Mouse (Mus musculus): ENCODE results near the gene Foxp4.
A peak's percentile ranks its signal among the peaks of the same experiment; 100 is the strongest.

The Foxp4 gene

DNA sequence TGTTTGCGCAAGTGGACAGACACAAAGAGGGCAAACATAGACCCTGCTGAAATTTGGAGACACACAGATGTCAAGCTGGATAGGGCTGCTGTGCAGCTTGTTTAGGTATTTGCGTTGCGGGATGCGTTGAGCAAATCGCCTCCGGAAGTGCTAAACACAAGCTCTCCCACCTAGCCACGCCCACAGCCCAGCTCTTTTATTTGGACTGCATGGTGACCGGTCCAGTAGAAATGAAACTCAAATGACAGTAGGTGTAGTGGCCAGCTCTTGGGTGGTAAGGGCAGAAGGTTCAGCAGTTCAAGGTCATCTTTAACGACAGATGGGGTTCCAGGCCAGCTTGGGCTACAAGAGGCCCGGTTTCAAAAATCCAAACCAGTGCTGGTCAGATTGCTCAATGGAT lies 1.5 kb upstream of the Foxp4 start:
- no peak for DNase-seq

DNA sequence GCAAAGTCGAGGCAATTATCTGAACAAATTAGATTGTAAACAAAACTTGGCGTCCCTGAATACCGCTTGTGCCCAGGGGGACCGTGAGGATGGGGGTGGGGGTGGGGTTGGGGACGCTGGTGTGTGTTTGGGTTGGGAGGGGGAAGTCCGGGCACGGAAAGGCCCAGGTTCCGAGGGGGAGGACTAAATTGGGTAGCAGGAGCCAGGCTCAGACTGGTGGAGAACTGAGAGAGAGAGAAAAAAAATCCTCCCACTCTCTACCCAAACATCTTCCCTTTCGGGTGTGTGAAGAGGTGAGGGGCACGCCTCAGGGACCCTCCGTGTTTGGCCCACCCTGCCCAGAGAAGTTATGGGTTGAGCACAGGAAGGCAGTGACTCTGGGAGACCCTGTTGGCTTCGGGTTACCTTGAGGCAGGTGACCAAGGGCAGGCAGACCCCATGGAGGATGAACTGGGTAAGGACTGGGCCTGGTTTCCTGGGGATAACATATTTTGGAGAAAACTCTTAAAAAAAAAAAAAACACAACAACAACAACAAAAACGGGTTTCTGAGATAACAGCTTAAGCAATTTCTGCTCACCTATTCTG lies 988 bp upstream of the Foxp4 start:
- no peak for DNase-seq

DNA sequence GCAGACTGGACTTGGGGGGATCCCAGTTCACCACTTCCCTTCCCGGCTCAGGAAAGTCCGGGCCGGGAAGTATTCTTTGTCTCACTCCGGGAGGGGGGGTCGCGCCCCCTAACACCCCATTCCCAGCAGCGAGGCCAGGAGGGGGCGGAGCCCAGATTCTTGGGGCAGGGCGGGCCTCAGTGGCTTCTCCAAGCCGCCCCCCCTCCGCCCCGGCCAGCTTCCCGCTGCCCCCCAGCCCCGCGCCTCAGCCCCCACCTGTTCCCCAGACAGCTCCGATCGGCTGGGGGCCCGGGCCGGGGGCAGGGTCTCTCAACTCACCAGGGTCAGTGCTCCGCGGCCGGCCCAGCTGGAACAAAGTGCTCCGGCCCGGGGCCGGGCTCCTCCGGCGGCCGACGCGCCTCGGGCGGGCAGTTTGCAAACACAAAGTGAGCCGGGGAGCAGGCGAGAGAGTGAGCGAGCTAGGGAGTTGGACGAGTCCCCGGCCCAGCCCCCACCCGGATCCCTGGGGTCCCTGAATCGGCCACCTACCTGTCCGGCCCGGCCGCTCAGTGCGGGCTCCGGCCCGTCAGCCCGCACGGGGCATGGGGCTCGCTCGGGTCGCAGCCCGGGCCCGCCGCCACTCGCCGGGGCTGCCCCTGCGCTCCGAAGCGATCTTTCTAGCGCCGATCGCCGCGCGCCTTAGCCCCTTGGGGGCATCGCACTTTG lies 615 bp downstream of the Foxp4 start:
- peak; percentile 65 for DNase-seq

DNA sequence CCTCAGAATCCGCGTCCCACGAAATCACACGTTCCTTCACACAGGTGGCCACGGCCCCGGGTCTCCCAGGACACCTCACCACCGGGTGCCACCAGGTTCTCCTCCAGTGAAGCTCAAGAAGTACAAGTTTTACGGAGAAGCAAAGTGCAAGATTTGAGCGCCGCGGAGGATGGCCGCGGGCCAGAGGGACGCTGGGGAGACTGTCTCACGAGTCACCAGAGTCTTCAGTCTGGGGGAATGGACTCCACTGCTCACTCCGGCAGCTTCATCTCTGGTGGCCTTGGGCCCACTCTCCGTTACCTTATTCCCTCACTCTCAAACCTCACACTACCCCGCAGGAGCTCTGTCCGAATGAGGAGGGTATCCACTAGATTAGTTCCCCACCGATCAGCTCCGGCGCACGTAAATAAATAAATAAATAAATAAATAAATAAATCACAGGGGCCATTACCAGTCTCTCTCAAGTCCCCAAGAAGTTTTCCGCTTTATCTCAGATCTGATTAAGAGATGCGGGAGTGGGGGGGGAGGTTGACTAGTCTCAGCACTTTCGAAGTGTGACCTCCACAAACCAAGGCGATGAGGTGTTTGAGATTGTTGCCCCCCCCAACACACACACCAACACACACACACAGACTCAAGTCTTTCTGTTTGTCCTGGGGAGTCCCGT lies 1.3 kb downstream of the Foxp4 start:
- peak; percentile 44 for DNase-seq

DNA sequence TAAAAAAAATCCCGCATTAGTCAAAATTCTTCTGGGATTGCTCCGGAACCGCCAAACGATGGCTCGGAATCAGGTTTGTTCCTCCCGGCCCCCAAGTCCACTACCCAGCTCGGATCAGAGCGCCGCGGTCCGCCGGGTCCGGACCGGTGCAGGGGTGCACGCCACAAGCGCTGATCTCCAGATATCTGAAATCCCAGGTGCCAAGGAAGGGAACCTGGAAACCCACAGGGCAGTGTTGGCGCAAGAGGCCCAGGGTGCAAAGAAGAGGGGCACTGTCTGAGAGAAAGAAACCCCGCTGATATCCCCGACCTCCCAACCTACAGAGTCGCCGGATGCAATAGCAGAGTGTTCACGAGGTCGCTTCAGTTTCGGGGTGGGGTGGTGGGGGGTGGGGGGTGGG lies 1.9 kb downstream of the Foxp4 start:
- no peak for DNase-seq

DNA sequence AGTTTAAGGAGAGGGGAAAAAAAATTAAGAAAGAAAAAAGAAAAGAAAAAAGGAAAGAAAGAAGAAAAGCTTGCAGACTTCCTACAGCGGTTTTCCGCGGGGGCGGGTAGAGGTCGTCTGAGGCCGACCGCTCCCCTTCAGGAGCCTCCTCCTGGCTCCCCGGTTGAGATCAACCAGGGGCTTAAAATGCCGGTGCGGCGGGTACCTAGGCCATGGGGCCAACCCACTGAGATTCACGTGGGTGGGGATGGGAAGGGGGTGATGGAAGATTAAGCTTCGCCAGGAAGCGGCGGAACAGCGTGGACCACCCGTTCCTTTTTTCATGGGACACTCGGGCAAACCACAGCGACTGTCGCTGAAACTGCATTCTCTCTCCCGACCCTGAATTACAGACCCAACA lies 2.3 kb downstream of the Foxp4 start:
- peak; percentile 66 for DNase-seq

DNA sequence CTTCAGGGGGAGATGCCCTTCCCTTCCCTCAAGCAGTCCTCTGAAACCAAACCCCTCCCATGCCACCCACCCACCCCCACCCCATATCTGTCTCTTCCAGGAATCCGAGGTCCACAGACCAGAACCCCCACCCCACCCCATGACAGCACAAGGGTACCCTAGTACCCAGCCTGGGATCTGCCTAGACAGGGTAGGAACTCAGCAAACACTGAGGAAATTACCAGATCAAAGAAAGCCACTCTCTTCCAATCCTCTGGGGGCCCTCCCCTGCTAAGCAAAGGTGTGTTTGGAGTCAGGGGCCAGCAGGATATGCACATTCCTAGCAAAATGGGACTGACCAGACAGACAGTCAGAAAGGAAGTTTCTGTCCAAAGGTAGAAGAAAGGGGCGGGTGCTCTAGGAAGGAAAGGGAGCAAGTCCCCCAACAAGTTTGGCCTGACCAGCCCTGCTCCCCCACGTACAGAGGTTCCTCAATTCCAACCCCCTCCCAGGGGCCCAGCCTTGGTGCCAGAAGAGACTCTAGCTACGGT lies 3.2 kb downstream of the Foxp4 start:
- DNase-seq, result no peak

DNA sequence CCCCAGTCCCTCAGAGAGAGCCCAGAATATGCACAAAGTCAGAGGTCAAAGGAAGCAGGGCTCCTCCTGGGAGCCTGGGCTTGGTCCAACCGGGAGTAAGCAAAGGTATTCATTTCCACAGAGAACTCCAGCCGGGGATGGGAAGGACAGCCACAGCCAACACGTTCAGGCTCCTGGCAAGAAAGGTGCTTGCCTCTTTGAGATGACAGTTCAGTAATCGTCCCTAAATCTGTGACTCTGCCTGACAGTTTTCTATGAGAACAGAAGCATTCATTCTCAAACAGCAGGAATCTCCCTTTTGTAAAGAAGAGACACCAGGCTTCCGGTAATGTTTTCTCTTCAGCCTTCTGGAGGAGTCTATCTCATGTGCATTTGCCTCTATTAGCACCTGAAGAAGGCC lies 4.6 kb downstream of the Foxp4 start:
- DNase-seq, result no peak

DNA sequence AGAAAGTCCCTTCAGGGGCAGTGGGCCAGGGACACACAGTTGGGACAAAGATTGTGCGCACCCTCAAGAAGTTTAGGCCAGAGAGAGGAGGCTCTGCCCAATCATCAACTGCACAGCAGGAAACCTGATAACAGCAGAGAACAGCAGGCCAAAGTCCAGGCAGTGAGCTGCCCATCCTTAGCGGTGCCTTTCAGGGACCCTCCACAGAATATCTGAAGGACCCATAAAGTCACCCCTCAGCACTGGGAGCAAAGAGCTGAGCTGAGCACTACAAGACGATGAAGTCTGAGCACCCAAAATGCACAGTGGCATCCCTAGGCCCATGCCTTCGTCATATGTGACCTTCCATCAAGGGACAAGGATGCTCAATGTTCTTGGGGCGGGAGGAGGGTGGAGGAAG lies 6.5 kb downstream of the Foxp4 start:
- no peak for DNase-seq

DNA sequence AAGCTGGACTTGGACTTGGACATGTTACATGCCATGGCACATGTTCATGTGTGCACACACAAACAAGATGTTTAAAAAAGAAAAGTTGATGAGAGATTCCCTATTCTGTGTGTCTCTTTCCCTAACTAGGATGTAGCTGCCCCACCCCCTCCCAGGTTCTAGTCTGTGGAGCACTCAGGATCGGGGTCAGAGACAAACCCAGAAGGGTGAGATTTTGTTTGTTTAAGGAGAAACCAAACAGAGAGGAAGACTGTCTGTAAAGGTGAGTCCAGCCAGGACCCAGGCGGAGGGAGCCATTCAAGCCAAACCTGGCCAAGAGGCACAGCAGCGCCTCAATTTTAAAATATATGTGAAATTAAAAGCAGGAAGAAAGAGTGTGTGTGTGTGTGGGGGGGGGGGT lies 7.2 kb downstream of the Foxp4 start:
- no peak for DNase-seq

DNA sequence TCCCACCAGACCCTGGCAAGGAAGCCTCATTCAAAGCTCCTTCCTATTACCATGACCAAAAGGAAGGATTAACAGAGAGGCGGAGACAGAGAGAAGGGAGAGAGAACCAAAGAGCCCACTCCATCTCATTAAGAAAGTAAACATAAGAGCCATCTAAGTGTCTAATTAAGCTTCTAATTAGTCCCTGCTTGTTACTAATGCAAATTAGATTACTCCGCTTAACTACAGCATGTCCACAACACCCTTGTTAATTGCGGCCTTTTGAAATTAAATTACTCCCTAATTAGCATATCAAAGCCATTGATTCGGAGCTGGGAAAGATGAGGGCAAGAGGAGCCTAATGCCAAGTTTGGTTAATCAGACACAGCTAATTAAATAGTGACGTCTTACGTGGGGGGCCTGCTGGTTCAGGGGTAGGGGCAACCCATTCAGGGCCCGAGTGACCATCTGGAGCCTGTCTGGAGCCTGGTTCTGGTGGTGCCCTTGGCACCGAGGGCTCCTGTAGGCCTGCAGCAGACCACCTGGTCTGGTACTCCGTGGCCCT lies 9.7 kb downstream of the Foxp4 start:
- no peak for DNase-seq

DNA sequence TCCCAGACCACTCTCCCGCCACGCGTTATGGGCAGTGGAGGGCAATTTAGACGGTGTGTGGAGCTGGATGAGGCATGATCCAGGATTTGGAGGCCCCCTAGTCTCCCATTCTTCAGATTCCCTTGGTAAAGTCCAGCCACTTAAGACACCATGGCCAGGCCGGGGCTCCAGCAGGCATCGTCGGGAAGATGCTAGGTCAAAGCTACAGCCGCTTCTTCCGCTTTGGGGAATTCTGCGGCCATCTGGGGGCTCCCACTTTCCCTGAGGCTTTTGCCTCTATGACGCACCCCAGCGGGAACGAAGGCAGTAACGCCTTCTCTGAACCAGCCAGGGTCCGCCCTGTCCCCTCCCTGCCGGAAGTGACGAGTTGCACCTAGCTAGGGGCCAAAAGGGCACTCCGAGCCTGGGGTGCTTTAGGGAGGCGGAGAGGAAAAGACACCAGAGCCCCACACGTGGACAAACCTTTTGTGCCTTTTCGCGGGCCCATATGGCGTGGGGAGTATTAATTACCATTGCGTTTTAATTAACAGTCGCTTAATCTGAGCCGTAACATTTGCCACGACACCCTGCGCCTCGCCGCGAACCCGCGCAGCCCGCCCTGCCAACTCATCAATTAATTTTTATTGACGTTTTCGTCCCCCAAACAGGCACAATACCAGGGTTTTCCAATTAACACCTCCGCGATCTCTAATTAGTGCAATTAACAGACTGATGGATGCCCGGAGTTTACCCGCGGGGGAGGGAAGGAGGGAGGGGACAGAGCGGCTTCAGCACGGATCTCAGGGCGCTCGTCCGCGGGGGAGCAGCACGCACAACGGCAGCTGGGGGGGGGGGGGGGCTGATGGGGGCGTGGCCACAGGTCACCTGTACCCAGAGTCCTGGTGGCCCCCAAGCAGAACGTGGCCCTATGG lies 15.1 kb downstream of the Foxp4 start:
- peak; percentile 78 for DNase-seq

DNA sequence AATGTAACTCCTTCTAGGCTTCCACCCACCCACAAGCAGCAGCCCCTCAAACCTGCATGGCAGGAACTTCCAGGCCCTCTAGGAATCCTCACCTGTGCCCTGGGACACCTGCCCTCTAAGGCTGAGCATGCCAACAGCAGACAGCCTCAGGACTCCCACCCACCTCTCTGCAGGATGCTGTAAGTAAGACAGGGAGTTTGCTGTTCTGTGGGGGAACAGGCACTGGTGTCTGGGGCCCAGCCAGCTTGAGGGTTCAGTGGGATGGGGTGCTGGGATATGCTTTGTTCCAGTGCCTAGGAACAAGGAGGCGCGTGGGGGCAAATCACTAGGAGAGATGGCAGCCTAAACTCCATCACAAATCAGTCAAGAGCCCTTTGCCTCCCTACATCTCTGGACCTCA lies 16.4 kb downstream of the Foxp4 start:
- no peak for DNase-seq

DNA sequence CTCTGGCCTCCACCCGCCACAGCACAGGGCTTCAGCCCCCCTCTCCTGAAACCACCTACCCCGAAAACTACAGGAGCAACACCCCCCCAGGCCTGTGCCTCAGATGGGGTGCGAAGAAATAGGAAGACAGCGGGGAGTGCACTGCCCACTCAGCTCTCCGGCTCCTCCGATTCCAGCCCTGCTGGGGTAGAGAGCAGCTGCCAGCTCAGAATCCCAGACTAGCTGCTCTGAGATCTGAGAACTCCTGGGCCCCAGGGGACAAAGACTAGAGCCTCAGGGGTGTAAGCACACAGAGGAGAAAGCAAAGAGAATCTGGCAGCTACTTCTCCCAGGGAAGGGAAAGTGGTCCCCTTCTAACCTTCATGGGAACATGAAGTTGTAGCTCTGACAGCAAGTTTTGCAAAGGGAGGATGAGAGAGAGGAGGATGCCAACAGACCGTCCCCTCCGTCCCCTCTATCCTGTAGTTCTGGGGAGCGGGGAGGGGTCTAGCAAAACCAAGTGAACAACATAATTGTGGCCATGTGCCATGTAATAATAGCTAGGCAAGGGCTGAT lies 17.0 kb downstream of the Foxp4 start:
- no peak for DNase-seq

DNA sequence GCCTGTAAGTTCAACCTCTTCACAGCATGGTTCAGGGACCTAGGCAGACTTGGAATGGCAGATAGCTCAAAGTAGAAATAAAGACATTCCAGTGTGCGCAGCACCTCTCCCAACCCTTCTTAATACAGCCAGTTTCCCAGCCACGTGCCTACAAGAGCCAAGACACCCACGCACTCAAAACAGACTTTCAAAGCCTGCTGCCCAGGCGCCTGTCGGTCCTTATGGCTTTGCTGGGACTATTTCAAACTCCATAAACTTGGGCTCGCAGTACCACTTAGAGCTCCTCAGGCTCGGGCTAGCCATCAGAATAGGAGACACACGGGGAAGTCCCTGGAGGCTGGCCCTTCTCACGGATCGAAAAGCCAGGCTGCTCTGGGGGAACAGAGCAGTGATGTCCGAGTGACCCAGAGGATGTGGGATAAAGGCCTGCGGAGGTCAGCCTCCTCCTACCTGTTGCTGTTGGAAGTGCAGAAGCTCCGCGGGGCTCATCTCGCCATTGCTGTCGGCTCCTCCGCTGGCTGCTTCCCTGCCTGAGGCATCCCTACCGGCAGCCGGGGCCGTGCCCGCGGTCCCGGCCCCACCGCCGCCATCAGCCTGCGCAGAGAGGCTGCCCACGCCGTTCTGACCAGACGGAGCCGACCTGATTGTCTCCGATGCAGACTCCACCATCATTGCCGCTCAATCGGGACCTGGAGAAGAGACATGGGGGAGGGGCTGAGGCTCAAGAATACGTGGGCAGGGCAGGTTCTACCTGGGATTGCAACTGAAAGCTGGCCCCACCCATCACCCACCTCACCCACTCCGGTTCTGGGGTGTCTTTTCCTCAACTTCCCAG lies 20.4 kb downstream of the Foxp4 start:
- no peak for DNase-seq

DNA sequence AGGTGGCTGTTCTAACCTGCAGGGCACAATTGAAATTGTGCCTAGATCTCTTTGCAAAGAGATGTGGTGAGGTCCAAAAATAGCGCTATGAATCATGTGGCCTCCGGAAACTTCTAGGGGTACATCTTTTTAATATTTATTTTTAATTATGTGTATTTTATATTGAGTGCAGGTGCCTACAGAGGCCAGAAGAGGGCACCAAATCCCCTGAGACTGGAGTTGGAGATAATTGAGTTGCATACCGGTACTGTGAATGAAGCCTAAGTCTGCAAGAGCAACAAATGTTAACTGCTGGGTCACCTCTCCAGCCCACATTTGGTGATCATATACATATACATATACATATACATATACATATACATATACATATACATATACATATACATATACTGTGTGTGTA lies 22.7 kb downstream of the Foxp4 start:
- DNase-seq, result peak; percentile 46

DNA sequence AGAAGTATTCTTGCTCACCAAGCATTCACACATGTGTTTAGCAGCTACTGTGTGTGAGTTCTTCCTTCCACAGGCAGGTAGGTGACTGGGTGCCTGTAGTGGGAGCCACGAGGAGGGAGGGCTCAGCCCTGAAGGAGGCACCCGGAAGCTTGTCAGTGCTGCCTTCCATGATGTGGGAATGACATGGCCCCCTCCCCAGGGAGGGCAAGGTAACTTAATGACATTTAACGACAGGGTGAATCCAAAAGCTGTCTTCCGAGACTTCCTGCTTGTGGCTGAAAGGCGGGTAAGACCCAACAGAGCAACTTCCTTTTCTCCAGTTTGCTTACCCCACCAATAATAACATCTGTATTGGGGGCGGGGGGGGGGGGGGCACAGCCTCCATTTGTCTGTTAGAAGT lies 23.7 kb downstream of the Foxp4 start:
- peak; percentile 50 for DNase-seq

DNA sequence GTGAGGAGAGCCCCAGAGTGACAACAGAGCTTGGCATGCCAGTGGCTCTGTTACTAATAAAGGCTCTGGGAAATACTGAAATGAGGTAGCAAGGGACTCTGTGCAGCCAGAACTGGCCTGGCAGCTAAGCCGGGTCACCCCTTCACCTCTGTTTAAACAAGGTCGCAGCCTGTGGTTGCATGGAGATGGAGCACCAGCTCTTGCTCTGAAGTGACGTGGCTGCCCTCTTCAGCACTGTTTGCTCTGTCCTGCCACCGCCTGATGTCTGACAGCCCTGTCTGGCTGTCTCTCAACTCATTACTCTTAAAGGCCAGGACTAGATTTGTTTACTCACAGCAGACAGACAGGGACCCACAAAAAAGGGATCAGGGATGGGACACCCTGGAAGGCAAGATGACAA lies 25.3 kb downstream of the Foxp4 start:
- no peak for DNase-seq

DNA sequence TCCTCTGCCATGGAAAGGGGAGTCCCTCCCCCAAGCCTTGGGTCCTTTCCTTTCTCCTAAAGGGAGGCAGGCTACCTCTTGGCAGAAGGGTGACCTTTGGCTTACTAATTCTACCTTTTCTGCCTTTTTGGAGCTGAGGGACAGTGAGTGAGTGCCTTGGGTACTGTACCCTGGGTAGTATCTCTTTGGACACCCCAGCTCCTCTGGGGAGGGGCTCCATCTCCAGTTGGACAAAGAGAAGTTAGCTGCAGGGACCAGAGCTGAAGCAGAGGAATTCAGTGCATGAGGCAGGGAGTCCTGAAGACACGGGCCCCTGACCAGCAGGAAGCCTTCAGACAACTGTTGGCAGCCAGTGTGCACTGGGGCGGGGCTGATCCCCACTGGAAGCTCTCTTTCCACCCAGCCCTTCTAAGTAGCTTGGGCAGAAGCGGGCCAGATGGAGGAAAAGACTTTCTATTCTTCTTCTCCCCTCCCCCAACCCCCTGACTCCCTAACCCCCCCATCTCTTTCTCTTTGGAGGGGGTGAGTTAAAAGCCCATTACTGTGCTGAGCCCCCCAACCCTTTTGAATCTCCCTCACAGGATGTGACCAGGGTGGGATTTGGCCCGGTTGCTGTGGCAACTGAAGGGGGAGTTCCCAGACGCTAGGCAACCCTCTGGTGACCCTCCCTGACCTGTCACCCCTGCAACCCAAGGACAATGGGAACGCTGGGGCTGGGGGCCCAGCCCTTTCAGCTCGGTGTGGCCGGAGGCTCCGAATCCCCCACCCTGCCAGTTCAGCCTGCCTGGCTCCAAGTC lies 26.3 kb downstream of the Foxp4 start:
- DNase-seq, result no peak

DNA sequence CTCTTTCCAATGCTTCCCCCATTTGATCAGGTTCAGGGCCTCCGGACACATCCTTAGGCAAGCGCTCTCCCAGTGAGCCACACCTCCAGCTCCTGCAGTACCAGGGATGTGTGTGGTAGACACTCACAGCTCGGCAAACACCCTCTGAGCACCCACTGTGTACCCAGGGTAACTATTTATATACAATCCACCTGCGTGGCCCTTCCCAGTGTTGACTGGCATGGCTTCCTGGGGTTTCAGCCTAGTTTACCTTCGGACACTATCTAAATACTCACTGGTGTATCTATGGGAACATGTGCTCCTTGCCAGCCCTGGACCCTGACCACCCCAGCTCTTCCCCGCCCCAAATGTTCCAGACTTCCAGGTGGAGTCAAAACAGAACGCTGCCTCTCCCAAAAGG lies 34.7 kb downstream of the Foxp4 start:
- no peak for DNase-seq

DNA sequence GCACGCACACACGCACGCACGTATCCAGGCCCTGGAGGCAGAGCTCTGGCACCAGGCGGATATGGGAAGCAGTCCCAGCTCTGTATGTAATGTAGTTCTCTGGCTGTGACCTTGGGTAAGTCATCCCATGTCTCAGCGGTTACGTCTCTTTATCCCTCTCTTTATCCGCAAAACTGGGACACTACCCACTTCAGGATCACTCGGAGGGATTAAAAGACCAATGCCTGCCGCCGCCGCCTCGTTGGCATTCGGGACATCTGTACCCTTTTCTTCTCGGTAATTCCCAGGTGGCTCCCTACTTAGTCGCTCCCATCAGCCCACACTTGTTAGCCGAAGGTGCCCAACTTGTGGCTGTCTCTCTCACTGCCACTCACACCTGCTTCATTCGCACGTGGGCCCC lies 35.2 kb downstream of the Foxp4 start:
- DNase-seq, result no peak
